Mouse (Mus musculus) limb, embryonic 14.5 days (tissue): ENCODE measurements at regions not wholly inside any gene's neighbourhood (a gene's known extent, or its start where the extent isn't known, plus 50 kb on each side); places are given as distances from the start of the nearest gene placed in this dataset.

Experiments used
- ATAC-seq: fragments of 200-750 bp; cut with Nextera tagmentation; 2 replicates; pipeline ENCODE4 v1.8.0; 2017; ENCODE audit warnings: low read depth, moderate number of reproducible peaks, moderate TSS enrichment; ENCODE audit not compliant: low FRiP score
- DNase-seq: peaks from one replicate; pipeline ENCODE4 v3.0.0-alpha.2; 2015; ENCODE audit warnings: low spot score
- H3K27ac ChIP-seq: fragments of 300-500 bp; sonication (generic); replicated peaks from 2 replicates; pipeline ENCODE4 v1.5.1; 2014; ENCODE audit warnings: low read depth, mild to moderate bottlenecking, low read length, moderate library complexity, mixed read lengths
- H3K27me3 ChIP-seq: fragments of 300-500 bp; sonication (generic); 2 replicates; pipeline ENCODE4 v1.6.1; 2014; ENCODE audit warnings: low read length, mixed read lengths; ENCODE audit not compliant: control insufficient read depth, insufficient read depth
- H3K36me3 ChIP-seq: fragments of 300-500 bp; sonication (generic); 2 replicates; pipeline ENCODE4 v1.6.1; 2014; ENCODE audit warnings: mild to moderate bottlenecking, low read length, moderate library complexity, mixed read lengths; ENCODE audit not compliant: control insufficient read depth, insufficient read depth
- H3K4me1 ChIP-seq: fragments of 300-500 bp; sonication (generic); 2 replicates; pipeline ENCODE4 v1.6.1; 2014; ENCODE audit warnings: antibody characterized with exemption, low read length, mixed read lengths; ENCODE audit not compliant: control insufficient read depth, insufficient read depth
- H3K4me2 ChIP-seq: fragments of 300-500 bp; sonication (generic); replicated peaks from 2 replicates; pipeline ENCODE4 v1.6.1; 2014; ENCODE audit warnings: low read depth, mild to moderate bottlenecking, low read length, moderate library complexity; ENCODE audit not compliant: severe bottlenecking
- H3K4me3 ChIP-seq: fragments of 300-500 bp; sonication (generic); replicated peaks from 2 replicates; pipeline ENCODE4 v1.5.1; 2014; ENCODE audit warnings: low read length
- H3K9ac ChIP-seq: fragments of 300-500 bp; sonication (generic); 2 replicates; pipeline ENCODE4 v1.6.1; 2014; ENCODE audit warnings: mild to moderate bottlenecking, low read depth, low read length, moderate library complexity; ENCODE audit not compliant: severe bottlenecking
- H3K9me3 ChIP-seq: fragments of 300-500 bp; sonication (generic); 2 replicates; pipeline ENCODE4 v1.6.1; 2016; ENCODE audit warnings: low read length; ENCODE audit not compliant: control insufficient read depth
- POLR2A ChIP-seq: fragments of 200-500 bp; IDR thresholded peaks from 2 replicates; pipeline ENCODE4 v1.8.0; 2012; ENCODE audit warnings: inconsistent platforms, mild to moderate bottlenecking, moderate library complexity, borderline replicate concordance; ENCODE audit not compliant: insufficient read depth, insufficient read length; ENCODE audit errors: extremely low read depth
- WGBS: fragments of 180-500 bp; shearing (Covaris S2); extraction: QIAGEN DNeasy Blood & Tissue Kit; methylation state at CpG from one replicate; pipeline ENCODE4 v1.1.7; 2014; 5-methylcytosine and 5-hydroxymethylcytosine counted together

GRCm38 (mm10) chr3:50665316-50665715 lies 221.9 kb upstream of the Slc7a11 start:
- H3K27me3 ChIP-seq = no peaks in the 10 kb centered on the region
- no peak overlapping the region for H3K27ac ChIP-seq
- 69% methylated on average over 6 of the region's 6 CpGs for WGBS
- no peak for TF ChIP-seq POLR2A
- no peak for ATAC-seq
- no peak overlapping the region for H3K9ac ChIP-seq
- DNase-seq = no peak
- no peaks in the 10 kb centered on the region for H3K9me3 ChIP-seq
- no peaks in the 10 kb centered on the region for H3K4me1 ChIP-seq
- H3K4me2 ChIP-seq = no peak overlapping the region
- no peaks in the 10 kb centered on the region for H3K36me3 ChIP-seq
- H3K4me3 ChIP-seq = no peak overlapping the region

GRCm38 (mm10) chr3:50660966-50661365 lies 217.6 kb upstream of the Slc7a11 start:
- WGBS = 78% methylated on average over 7 of the region's 7 CpGs

GRCm38 (mm10) chr3:50660566-50660965 lies 217.2 kb upstream of the Slc7a11 start:
- DNase-seq (no peak), ATAC-seq (no peak)
- Histone ChIP-seq H3K4me2 (no peak overlapping the region), H3K9me3 (no peaks in the 10 kb centered on the region), H3K36me3 (no peaks in the 10 kb centered on the region), H3K9ac (no peak overlapping the region), H3K27ac (no peak overlapping the region), H3K27me3 (no peaks in the 10 kb centered on the region), H3K4me3 (no peak overlapping the region), H3K4me1 (no peaks in the 10 kb centered on the region)
- 85% methylated on average over 3 of the region's 3 CpGs for WGBS
- TF ChIP-seq POLR2A = no peak

More at GRCm38 (mm10) chr3:50660966-50661365, 217.6 kb upstream of the Slc7a11 start:
- no peak overlapping the region for H3K9ac ChIP-seq
- H3K4me2 ChIP-seq = no peak overlapping the region
- H3K4me3 ChIP-seq = no peak overlapping the region
- TF ChIP-seq POLR2A = no peak
- no peaks in the 10 kb centered on the region for H3K36me3 ChIP-seq
- no peaks in the 10 kb centered on the region for H3K27me3 ChIP-seq
- ATAC-seq (no peak), DNase-seq (no peak)
- no peaks in the 10 kb centered on the region for H3K9me3 ChIP-seq
- H3K27ac ChIP-seq = no peak overlapping the region
- no peaks in the 10 kb centered on the region for H3K4me1 ChIP-seq

- H3K9me3 ChIP-seq = no peaks in the 10 kb centered on the region
- no peak overlapping the region for H3K4me3 ChIP-seq
- H3K36me3 ChIP-seq = no peaks in the 10 kb centered on the region
- ATAC-seq (no peak), DNase-seq (no peak)
- H3K4me2 ChIP-seq = no peak overlapping the region
- no peak overlapping the region for H3K27ac ChIP-seq
- no peak overlapping the region for H3K9ac ChIP-seq
- no peak for TF ChIP-seq POLR2A
- no peaks in the 10 kb centered on the region for H3K27me3 ChIP-seq
- 80% methylated on average over 2 of the region's 2 CpGs for WGBS
- H3K4me1 ChIP-seq = no peaks in the 10 kb centered on the region
Observed at GRCm38 (mm10) chr3:50657890-50658289, 214.5 kb upstream of the Slc7a11 start.

GRCm38 (mm10) chr3:50654441-50654840 lies 211.0 kb upstream of the Slc7a11 start:
- no peak overlapping the region for H3K4me3 ChIP-seq
- H3K9me3 ChIP-seq = no peaks in the 10 kb centered on the region
- no peak overlapping the region for H3K27ac ChIP-seq
- ATAC-seq (no peak), DNase-seq (no peak)
- no peak for TF ChIP-seq POLR2A
- H3K27me3 ChIP-seq = no peaks in the 10 kb centered on the region
- H3K4me1 ChIP-seq = no peaks in the 10 kb centered on the region
- no peak overlapping the region for H3K4me2 ChIP-seq
- no peaks in the 10 kb centered on the region for H3K36me3 ChIP-seq
- 72% methylated on average over 2 of the region's 2 CpGs for WGBS
- H3K9ac ChIP-seq = no peak overlapping the region

- 65% methylated on average over 3 of the region's 3 CpGs for WGBS
- H3K27ac ChIP-seq = no peak overlapping the region
- H3K4me1 ChIP-seq = no peaks in the 10 kb centered on the region
- H3K4me2 ChIP-seq = no peak overlapping the region
- DNase-seq = no peak
- ATAC-seq = no peak
- no peaks in the 10 kb centered on the region for H3K36me3 ChIP-seq
- H3K9me3 ChIP-seq = no peaks in the 10 kb centered on the region
- H3K4me3 ChIP-seq = no peak overlapping the region
- no peak overlapping the region for H3K9ac ChIP-seq
- no peaks in the 10 kb centered on the region for H3K27me3 ChIP-seq
- no peak for TF ChIP-seq POLR2A
Observed at GRCm38 (mm10) chr3:50652265-50652664, 208.9 kb upstream of the Slc7a11 start.
